Mouse (Mus musculus) lung, postnatal 0 days (tissue): ENCODE results near the gene Slc6a17. TPM values are rescaled to one million over a fixed set of nuclear protein-coding genes. Genes with fewer than 3 reads are reported as not detected.
A peak's percentile ranks its signal among the peaks of the same experiment; 100 is the strongest.

Experiments
- ATAC-seq: fragments of 200-750 bp; cut with Nextera tagmentation; 2 replicates; pipeline ENCODE4 v1.8.0; 2017; ENCODE audit warnings: moderate library complexity
- DNase-seq: peaks from one replicate; pipeline ENCODE4 v3.0.0-alpha.2; 2016; ENCODE audit warnings: low spot score
- H3K27ac ChIP-seq: fragments of 300-500 bp; sonication (generic); 2 replicates; pipeline ENCODE4 v1.5.1; 2014; ENCODE audit warnings: antibody characterized with exemption, mild to moderate bottlenecking, low read length, mixed read lengths
- H3K27me3 ChIP-seq: fragments of 300-500 bp; sonication (generic); replicated peaks from 2 replicates; pipeline ENCODE4 v1.6.1; 2014; ENCODE audit warnings: low read length, mixed read lengths; ENCODE audit not compliant: insufficient read depth
- H3K36me3 ChIP-seq: fragments of 300-500 bp; sonication (generic); 2 replicates; pipeline ENCODE4 v1.6.1; 2014; ENCODE audit warnings: low read length, mixed read lengths; ENCODE audit not compliant: insufficient read depth
- H3K4me1 ChIP-seq: fragments of 300-500 bp; sonication (generic); 2 replicates; pipeline ENCODE4 v1.6.1; 2014; ENCODE audit warnings: antibody characterized with exemption, low read depth, low read length, mixed read lengths; ENCODE audit not compliant: insufficient read depth
- H3K4me2 ChIP-seq: fragments of 300-500 bp; sonication (generic); replicated peaks from 2 replicates; pipeline ENCODE4 v1.6.1; 2014; ENCODE audit warnings: low read depth, mild to moderate bottlenecking, low read length, moderate library complexity, mixed read lengths
- H3K4me3 ChIP-seq: fragments of 300-500 bp; sonication (generic); 2 replicates; pipeline ENCODE4 v1.5.1; 2014; ENCODE audit warnings: low read depth, low read length
- H3K9ac ChIP-seq: fragments of 300-500 bp; sonication (generic); replicated peaks from 2 replicates; pipeline ENCODE4 v1.6.1; 2014; ENCODE audit warnings: low read depth, mild to moderate bottlenecking
- H3K9me3 ChIP-seq: fragments of 300-500 bp; sonication (generic); 2 replicates; pipeline ENCODE4 v1.6.1; 2016; ENCODE audit warnings: low read length, mixed read lengths
- CTCF ChIP-seq: IDR thresholded peaks from 2 replicates; pipeline ENCODE4 v1.5.1; 2016; ENCODE audit warnings: antibody characterized with exemption, mild to moderate bottlenecking
- EP300 ChIP-seq: IDR thresholded peaks from 2 replicates; pipeline ENCODE4 v1.6.1; 2016; ENCODE audit warnings: antibody characterized with exemption, mild to moderate bottlenecking, control low read depth
- WGBS: fragments of 180-500 bp; shearing (Covaris S2); extraction: QIAGEN DNeasy Blood & Tissue Kit; methylation state at CpG from one replicate; pipeline ENCODE4 v1.1.7; 2014; 5-methylcytosine and 5-hydroxymethylcytosine counted together
- polyA plus RNA-seq: library from polyadenylated mRNA; unstranded; fragments of >200 nt; fragmentation: Nextera tagmentation; extraction: Ambion mirVana; gene quantifications from 2 replicates; pipeline ENCODE4 v1.2.1, GENCODE M21; 2015

Gene Slc6a17
- polyA plus RNA-seq, 1 experiment from 2014 or later: 0.84 TPM

DNA sequence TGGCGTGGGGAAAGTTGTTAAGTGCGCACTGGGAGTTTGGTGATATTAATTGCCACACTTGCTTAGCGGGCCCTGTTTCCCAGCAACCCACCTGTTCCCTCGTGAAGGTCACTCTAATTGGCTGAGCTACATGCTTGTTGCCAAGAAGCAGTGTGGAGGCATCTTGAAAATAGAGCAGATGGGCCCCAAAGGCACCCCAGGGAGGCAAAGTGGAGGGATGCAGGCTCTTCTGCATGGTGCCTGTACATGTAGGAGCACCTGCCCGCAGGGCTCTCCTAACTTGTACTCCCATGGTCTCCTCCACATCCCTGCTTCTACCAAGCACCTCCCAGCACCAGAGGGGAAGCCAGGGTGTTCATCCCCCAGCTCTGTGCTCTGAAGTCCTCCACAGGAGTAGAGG lies 74.0 kb downstream of the Slc6a17 start:
- H3K9me3 ChIP-seq: no peaks in the 10 kb centered on the region
- no peak overlapping the region for H3K4me3 ChIP-seq
- H3K4me2 ChIP-seq: no peak overlapping the region
- no peaks in the 10 kb centered on the region for H3K4me1 ChIP-seq
- 70% methylated on average over 5 of the region's 5 CpGs for WGBS
- H3K27me3 ChIP-seq: 0 out of 2 replicates have a peak, but pooled peaks cover 3% of the 10 kb centered on the region
- DNase-seq: no peak
- H3K36me3 ChIP-seq: no peaks in the 10 kb centered on the region
- H3K27ac ChIP-seq: no peak overlapping the region
- H3K9ac ChIP-seq: no peak overlapping the region
- TF ChIP-seq EP300: no peak
- no peak for TF ChIP-seq CTCF
- ATAC-seq: no peak

DNA sequence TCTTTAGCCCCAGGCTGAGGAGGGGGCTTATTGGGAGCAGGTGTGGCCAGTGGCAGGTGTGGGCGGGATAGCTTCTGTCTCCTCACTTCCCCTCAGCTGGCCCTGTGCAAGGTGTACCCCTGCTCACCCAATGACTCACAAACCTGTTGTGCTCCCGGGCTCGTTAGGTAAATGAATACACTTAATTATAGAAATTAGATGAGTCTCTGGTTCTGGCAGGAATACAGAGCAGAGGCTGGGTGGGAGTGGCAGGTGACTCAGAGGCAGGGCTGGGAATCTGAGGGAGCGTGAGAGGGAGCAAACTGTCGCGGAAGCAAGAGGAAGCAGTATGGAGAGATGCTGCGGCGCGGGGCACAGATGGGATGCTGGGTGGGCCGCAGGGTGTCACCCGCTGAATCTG lies 75.6 kb downstream of the Slc6a17 start:
- Histone ChIP-seq H3K9ac (no peak overlapping the region), H3K27ac (no peak overlapping the region), H3K9me3 (no peaks in the 10 kb centered on the region), H3K36me3 (no peaks in the 10 kb centered on the region), H3K4me2 (no peak overlapping the region), H3K27me3 (0 out of 2 replicates have a peak, but pooled peaks cover 3% of the 10 kb centered on the region), H3K4me3 (no peak overlapping the region), H3K4me1 (no peaks in the 10 kb centered on the region)
- 80% methylated on average over 11 of the region's 11 CpGs for WGBS
- ATAC-seq: no peak
- DNase-seq: no peak
- no peak for TF ChIP-seq CTCF
- TF ChIP-seq EP300: no peak

DNA sequence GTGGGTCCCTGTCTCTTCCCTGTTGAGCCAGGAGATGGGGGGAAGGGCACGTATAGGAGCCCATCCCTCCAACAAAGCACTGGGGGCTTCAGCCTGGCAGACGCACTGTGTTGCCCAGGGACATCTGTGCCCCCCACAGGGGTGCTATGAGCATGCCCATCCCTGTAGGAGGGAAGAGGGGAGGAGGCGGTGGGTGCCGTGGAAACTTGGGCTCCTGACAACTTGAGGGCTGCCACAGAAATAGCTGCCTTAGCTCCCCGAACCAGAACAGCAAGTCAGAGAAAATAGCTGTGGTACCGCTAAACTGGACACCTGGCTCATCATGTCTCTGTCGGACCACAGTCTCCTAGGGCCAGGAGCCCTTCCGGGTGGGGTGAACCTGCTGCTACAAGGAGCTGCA lies 76.5 kb downstream of the Slc6a17 start:
- DNase-seq (no peak), ATAC-seq (no peak)
- H3K27me3 ChIP-seq: 0 out of 2 replicates have a peak, but pooled peaks cover 3% of the 10 kb centered on the region
- 64% methylated on average over 8 of the region's 8 CpGs for WGBS
- H3K9me3 ChIP-seq: no peaks in the 10 kb centered on the region
- no peaks in the 10 kb centered on the region for H3K4me1 ChIP-seq
- H3K36me3 ChIP-seq: no peaks in the 10 kb centered on the region
- TF ChIP-seq EP300 (no peak), CTCF (no peak)
- no peak overlapping the region for H3K9ac ChIP-seq
- H3K4me2 ChIP-seq: no peak overlapping the region
- H3K27ac ChIP-seq: no peak overlapping the region
- no peak overlapping the region for H3K4me3 ChIP-seq

DNA sequence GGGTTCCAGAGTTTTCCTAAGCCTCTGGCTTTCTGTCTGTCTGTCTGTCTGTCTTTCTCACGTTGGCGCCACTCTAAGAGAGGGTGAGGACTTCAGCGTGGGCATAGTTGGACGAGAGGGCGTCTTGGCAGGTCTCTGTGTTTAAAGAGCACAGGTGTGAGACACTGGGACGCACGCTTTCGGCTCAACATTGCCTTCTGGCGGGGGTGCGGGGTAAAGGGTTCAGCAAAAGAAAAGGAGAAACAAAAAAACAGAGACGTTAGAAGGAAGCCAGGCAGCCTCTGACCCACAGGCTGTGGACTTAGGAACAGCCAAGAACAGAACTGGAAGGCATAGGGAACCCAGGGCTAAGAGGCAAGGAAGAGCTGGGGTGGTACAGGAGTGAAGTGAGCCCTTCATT lies 78.5 kb downstream of the Slc6a17 start:
- Histone ChIP-seq H3K4me3 (no peak overlapping the region), H3K9ac (no peak overlapping the region), H3K27ac (no peak overlapping the region), H3K36me3 (no peaks in the 10 kb centered on the region), H3K4me1 (no peaks in the 10 kb centered on the region), H3K4me2 (no peak overlapping the region), H3K9me3 (no peaks in the 10 kb centered on the region), H3K27me3 (no peaks in the 10 kb centered on the region)
- no peak for DNase-seq
- 79% methylated on average over 11 of the region's 11 CpGs for WGBS
- ATAC-seq: no peak
- no peak for TF ChIP-seq CTCF
- no peak for TF ChIP-seq EP300

DNA sequence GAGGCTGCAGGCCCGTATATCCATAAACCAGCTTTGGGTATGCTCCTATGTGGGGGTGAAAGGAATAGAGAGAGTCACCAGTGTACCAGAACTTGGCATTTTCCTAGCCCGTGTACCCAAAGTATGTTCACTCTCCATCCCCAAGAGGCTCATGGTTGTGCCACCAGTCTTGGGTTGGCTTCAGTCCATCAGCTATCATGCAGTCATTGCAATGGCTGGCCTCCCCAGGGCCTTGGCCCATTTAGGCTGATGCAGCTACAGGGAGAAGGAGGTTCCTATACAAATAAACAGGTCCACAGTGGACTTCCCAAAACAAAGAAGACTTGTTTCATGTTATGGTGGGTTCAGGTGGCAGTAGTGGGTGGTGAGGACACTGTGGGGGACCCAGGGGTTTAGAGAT lies 80.2 kb downstream of the Slc6a17 start:
- Histone ChIP-seq H3K9me3 (no peaks in the 10 kb centered on the region), H3K36me3 (no peaks in the 10 kb centered on the region), H3K9ac (no peak overlapping the region), H3K4me3 (no peak overlapping the region), H3K27me3 (no peaks in the 10 kb centered on the region), H3K4me1 (no peaks in the 10 kb centered on the region), H3K27ac (no peak overlapping the region), H3K4me2 (no peak overlapping the region)
- ATAC-seq (no peak), DNase-seq (no peak)
- WGBS: 87% methylated on average over 2 of the region's 2 CpGs
- TF ChIP-seq CTCF: no peak
- no peak for TF ChIP-seq EP300

DNA sequence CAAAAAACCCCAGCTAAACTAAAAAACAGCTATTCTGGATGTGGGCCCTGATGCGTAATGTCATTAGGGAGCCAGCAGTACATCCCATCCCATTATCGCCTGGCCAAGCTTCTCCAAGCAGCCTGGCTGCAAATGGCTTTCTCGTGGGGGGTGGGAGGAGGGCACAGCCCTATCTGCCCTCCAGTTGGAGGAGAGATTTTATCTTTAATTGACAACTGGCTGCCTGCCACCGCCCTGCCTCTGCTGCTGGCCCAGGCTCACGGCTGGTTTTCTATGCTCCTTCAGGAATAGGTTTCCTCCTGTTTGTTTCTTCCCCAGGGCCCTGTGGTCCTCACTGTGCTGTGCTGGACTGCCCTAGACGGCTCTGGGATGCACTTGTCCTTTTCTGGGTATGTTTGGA lies 81.4 kb downstream of the Slc6a17 start:
- H3K27ac ChIP-seq: no peak overlapping the region
- H3K27me3 ChIP-seq: no peaks in the 10 kb centered on the region
- no peak overlapping the region for H3K4me2 ChIP-seq
- no peak overlapping the region for H3K9ac ChIP-seq
- TF ChIP-seq CTCF (no peak), EP300 (no peak)
- WGBS: 44% methylated on average over 6 of the region's 6 CpGs
- no peak overlapping the region for H3K4me3 ChIP-seq
- no peak for DNase-seq
- ATAC-seq: no peak
- H3K36me3 ChIP-seq: no peaks in the 10 kb centered on the region
- H3K9me3 ChIP-seq: no peaks in the 10 kb centered on the region
- no peaks in the 10 kb centered on the region for H3K4me1 ChIP-seq

DNA sequence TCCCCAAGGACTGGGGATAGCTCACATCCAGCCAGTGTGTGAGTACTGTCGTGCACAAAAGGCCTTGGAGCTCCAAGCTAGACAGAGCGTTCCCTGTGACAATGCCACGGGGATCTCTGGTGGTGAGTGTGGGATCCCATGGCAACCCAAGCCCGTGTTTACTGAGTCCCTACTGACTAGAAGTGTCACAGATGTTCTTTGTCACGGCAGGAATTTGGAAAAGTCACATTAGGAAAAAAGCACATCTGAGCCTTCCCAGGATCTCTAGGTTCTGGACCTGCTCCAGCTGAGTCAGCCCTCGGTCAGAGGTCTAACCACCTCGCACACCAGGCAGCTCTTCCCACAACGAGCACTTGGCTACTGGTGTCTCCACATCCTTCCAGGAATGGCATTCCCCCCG lies 84.2 kb downstream of the Slc6a17 start:
- TF ChIP-seq EP300 (no peak), CTCF (no peak)
- Histone ChIP-seq H3K36me3 (no peaks in the 10 kb centered on the region), H3K9ac (no peak overlapping the region), H3K4me3 (no peak overlapping the region), H3K4me1 (no peaks in the 10 kb centered on the region), H3K27ac (no peak overlapping the region), H3K27me3 (0 out of 2 replicates have a peak, but pooled peaks cover 2% of the 10 kb centered on the region), H3K9me3 (no peaks in the 10 kb centered on the region), H3K4me2 (no peak overlapping the region)
- DNase-seq (peak; percentile 29), ATAC-seq (peak; percentile 59)
- 32% methylated on average over 9 of the region's 9 CpGs for WGBS
